Mouse (Mus musculus): ENCODE data around the gene Zfp292. TPM values are rescaled to one million over a fixed set of nuclear protein-coding genes. Genes with fewer than 3 reads are reported as not detected.

The Zfp292 gene
- total and polyA plus RNA-seq, 2 experiments from 2014 or later: 15.6 to 22.6 TPM

GRCm38 (mm10) chr4:34898497-34898896 is 15.7 kb upstream of the Zfp292 start:
- Histone ChIP-seq H3K27ac (no peak overlapping the region), H3K36me3 (ENCODE audit: insufficient read depth, low read length) (no peaks in the 10 kb centered on the region), H3K4me3 (ENCODE audit: low read length) (no peak overlapping the region), H3K4me2 (ENCODE audit: low read depth, low read length) (no peak overlapping the region), H3K27me3 (ENCODE audit: insufficient read depth, low read length) (no peaks in the 10 kb centered on the region), H3K9ac (replicated peaks; ENCODE audit: low read length) (no peak overlapping the region), H3K4me1 (ENCODE audit: insufficient read depth, low read length) (no peaks in the 10 kb centered on the region; the same call in 1 of the 2 replicates), H3K9me3 (ENCODE audit: low read length) (no peaks in the 10 kb centered on the region)
- no peak for TF ChIP-seq CTCF (IDR thresholded peaks at IDR 0.05; ENCODE audit: low read depth)
- DNase-seq (ENCODE audit: low spot score) (no peak), ATAC-seq (no peak)
- WGBS: 68% methylated on average over 2 of the region's 2 CpGs

- Histone ChIP-seq H3K36me3 (ENCODE audit: insufficient read depth, low read length) (no peaks in the 10 kb centered on the region), H3K4me2 (ENCODE audit: low read depth, low read length) (no peak within 1 kb of the TSS), H3K4me3 (ENCODE audit: low read length) (no peak within 1 kb of the TSS), H3K27ac (no peak within 1 kb of the TSS), H3K4me1 (ENCODE audit: insufficient read depth, low read length) (no peaks in the 10 kb centered on the region), H3K9me3 (ENCODE audit: low read length) (no peaks in the 10 kb centered on the region), H3K27me3 (ENCODE audit: insufficient read depth, low read length) (no peaks in the 10 kb centered on the region), H3K9ac (replicated peaks; ENCODE audit: low read length) (no peak within 1 kb of the TSS)
- no peak for ATAC-seq
- 74% methylated on average over 1 of the region's 1 CpGs for WGBS
- TF ChIP-seq CTCF (IDR thresholded peaks at IDR 0.05; ENCODE audit: low read depth): no peak
- no peak for DNase-seq (ENCODE audit: low spot score)
Observed at GRCm38 (mm10) chr4:34893479-34893878, 10.7 kb upstream of the Zfp292 start, which contains the start of gene Cga. Gene Cga, plus strand, starts transcription at chr4:34893779.

GRCm38 (mm10) chr4:34889812-34890185 is 7.0 kb upstream of the Zfp292 start:
- no peak overlapping the region for H3K4me2 ChIP-seq (ENCODE audit: low read depth, low read length)
- H3K9me3 ChIP-seq (ENCODE audit: low read length): no peaks in the 10 kb centered on the region
- WGBS: 29% methylated on average over 2 of the region's 2 CpGs
- H3K27me3 ChIP-seq (ENCODE audit: insufficient read depth, low read length): no peaks in the 10 kb centered on the region
- TF ChIP-seq CTCF (IDR thresholded peaks at IDR 0.05; ENCODE audit: low read depth): no peak
- no peak overlapping the region for H3K27ac ChIP-seq
- DNase-seq (ENCODE audit: low spot score): no peak
- no peak overlapping the region for H3K4me3 ChIP-seq (ENCODE audit: low read length)
- no peak overlapping the region for H3K9ac ChIP-seq (replicated peaks; ENCODE audit: low read length)
- no peak for ATAC-seq
- no peaks in the 10 kb centered on the region for H3K4me1 ChIP-seq (ENCODE audit: insufficient read depth, low read length)
- H3K36me3 ChIP-seq (ENCODE audit: insufficient read depth, low read length): no peaks in the 10 kb centered on the region

- DNase-seq (ENCODE audit: low spot score) (no peak), ATAC-seq (no peak)
- Histone ChIP-seq H3K9me3 (ENCODE audit: low read length) (no peaks in the 10 kb centered on the region), H3K4me3 (ENCODE audit: low read length) (no peak overlapping the region), H3K4me1 (ENCODE audit: insufficient read depth, low read length) (no peaks in the 10 kb centered on the region), H3K36me3 (ENCODE audit: insufficient read depth, low read length) (no peaks in the 10 kb centered on the region), H3K27ac (no peak overlapping the region), H3K9ac (replicated peaks; ENCODE audit: low read length) (no peak overlapping the region), H3K4me2 (ENCODE audit: low read depth, low read length) (no peak overlapping the region), H3K27me3 (ENCODE audit: insufficient read depth, low read length) (no peaks in the 10 kb centered on the region)
- TF ChIP-seq CTCF (IDR thresholded peaks at IDR 0.05; ENCODE audit: low read depth): no peak
- 18% methylated on average over 15 of the region's 15 CpGs for WGBS
Observed at GRCm38 (mm10) chr4:34889101-34889811, 6.5 kb upstream of the Zfp292 start.

GRCm38 (mm10) chr4:34887295-34887694 is 4.5 kb upstream of the Zfp292 start:
- Histone ChIP-seq H3K4me2 (ENCODE audit: low read depth, low read length) (peak overlapping the region; percentile 67), H3K4me3 (ENCODE audit: low read length) (peak overlapping the region; percentile 52), H3K4me1 (ENCODE audit: insufficient read depth, low read length) (peaks cover 4% of the 10 kb centered on the region; the same call in 1 of the 2 replicates), H3K36me3 (ENCODE audit: insufficient read depth, low read length) (no peaks in the 10 kb centered on the region), H3K27me3 (ENCODE audit: insufficient read depth, low read length) (no peaks in the 10 kb centered on the region), H3K27ac (peak overlapping the region; percentile 83), H3K9ac (replicated peaks; ENCODE audit: low read length) (peak overlapping the region; percentile 57), H3K9me3 (ENCODE audit: low read length) (no peaks in the 10 kb centered on the region)
- peak; percentile 12 for DNase-seq (ENCODE audit: low spot score)
- 8% methylated on average over 7 of the region's 7 CpGs for WGBS
- TF ChIP-seq CTCF (IDR thresholded peaks at IDR 0.05; ENCODE audit: low read depth): no peak
- no peak for ATAC-seq

- Histone ChIP-seq H3K9me3 (ENCODE audit: low read length) (no peaks in the 10 kb centered on the region), H3K4me1 (ENCODE audit: insufficient read depth, low read length) (peaks cover 4% of the 10 kb centered on the region; the same call in 1 of the 2 replicates), H3K27me3 (ENCODE audit: insufficient read depth, low read length) (no peaks in the 10 kb centered on the region), H3K36me3 (ENCODE audit: insufficient read depth, low read length) (no peaks in the 10 kb centered on the region), H3K9ac (replicated peaks; ENCODE audit: low read length) (peak overlapping the region; percentile 57), H3K27ac (peak overlapping the region; percentile 83), H3K4me3 (ENCODE audit: low read length) (peak overlapping the region; percentile 52), H3K4me2 (ENCODE audit: low read depth, low read length) (peak overlapping the region; percentile 67)
- TF ChIP-seq CTCF (IDR thresholded peaks at IDR 0.05; ENCODE audit: low read depth): no peak; the same call in 1 of the 2 replicates
- ATAC-seq: peak; percentile 82
- peak; percentile 89 for DNase-seq (ENCODE audit: low spot score)
- WGBS: under 1% methylated on average over 48 of the region's 48 CpGs
Observed at GRCm38 (mm10) chr4:34886490-34887111, 3.8 kb upstream of the Zfp292 start.
